Mouse (Mus musculus) urinary bladder, adult 18-20 months (tissue): ENCODE results near the gene Galns.
A peak's percentile ranks its signal among the peaks of the same experiment; 100 is the strongest.

ENCODE experiments used
- DNase-seq, 2 experiments: peaks; one replicate each; pipeline ENCODE4 v3.0.0; 2022; ENCODE audit warnings: low spot score in 2 of 2, mixed read lengths in 2 of 2

Galns gene

DNA sequence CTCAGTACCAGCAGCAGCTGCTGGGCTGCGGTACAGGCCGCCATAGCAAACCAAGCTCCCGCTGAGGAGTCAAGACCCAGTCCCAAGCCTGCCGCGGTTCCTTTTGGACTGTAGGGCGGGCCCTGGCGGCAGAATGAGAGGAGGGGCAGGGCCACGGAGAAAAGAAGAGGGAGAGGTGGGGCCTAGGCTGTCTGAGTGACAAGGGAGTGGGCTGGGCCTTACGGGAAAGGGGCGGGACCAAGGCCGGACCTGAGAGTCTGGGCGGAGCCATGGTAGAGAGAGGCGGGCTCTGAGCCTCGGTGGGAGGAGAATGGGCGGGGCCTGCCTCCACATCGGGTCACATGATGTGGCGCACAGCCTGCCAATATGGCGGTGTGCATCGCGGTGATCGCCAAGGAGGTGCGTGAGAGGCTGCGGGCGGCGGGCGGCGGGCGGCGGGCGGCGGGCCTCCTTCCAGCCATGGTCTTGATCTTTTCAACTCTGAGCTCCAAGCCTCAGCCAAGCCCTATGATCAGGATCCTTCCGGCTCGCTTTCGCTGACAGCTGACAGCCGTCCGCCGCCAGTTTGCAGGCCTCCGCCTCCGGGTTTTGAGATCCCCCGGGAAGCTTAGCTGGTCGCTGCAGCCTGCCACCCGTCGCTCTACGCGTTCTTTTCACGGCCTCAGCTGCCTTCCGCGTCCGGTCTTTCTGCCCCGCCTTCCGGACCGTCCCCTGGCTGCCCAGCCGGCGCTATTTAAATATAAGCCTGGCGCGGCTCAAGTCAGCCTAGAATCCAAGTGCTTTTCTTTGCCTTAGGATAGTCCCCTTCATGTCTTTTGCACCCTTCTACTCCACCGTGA is at the start of gene Galns, which contains the start of gene Trappc2l:
Gene Galns (minus strand): TSS at position 169 of the 839 bp plus-strand sequence.
Gene Trappc2l (plus strand): TSS at position 346 of the 839 bp plus-strand sequence.
- DNase-seq: peak; percentile 90 to 92

DNA sequence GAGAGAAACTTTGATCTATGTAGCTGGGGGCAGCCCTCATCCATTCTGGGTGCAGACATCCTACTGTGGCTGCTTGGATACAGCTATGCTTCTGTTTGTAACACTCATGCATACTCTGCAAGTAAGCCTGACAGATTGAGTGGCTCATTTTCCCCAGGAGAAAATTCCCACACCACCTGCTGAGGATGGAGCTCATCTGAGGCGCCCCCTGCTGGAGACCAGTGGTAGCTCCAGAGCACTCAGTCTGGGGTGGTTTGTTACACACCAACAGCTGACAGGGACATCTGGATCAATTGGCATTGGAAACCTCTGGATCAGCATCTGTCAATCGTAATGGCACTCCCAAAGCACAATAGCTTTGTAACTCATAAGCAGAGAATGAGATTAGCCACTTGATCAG is 48.8 kb upstream of the Galns start:
- no peak for DNase-seq

DNA sequence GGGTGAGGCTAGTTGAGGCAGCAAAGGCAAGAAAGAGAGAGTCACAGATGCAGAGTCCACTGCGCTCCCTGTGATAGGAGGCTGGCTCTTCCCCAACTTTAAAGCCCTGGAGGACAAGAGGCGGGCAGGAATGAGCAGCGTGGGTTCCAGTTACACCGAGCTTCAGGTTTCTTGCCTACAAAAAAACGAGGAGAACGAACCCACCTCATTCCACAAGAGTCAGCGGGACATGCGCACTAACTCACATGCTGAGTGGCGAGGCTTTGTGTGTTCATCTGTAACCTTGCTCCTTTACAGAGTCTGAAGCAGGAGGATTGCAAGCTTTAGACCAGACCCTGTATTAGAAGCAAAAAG is 47.5 kb upstream of the Galns start:
- no peak for DNase-seq

DNA sequence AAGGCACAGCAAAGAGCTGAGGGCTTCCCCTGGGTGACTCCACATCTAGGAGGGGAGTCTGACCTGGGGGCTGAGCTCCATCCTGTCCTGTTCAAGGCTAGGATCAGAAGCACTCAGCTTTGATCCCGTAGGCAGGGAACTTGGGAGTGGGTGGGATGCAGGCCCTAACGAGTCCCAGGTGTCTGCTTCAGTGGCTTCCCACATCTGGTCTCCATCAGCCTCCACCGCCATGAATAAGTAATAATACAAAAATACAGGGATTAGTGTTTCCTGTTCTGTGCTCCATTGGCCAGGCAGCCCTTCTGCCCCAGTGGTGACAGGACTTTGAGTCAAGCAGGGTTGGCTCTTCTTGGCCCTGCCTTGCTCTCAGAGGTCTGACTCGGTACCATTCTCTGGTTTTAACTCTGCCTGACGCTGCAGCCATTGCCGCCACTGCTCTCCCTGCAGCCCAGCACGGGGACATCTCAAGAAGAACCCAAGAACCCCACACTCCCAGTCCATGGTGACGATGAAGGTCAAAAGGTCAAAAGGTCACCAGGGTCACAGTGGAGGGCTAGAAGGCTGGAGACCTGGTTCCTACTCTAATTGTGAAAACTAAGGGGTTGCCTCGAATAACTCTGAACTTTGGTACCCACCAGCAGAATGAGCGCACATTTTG is 47.0 kb upstream of the Galns start:
- DNase-seq: no peak

DNA sequence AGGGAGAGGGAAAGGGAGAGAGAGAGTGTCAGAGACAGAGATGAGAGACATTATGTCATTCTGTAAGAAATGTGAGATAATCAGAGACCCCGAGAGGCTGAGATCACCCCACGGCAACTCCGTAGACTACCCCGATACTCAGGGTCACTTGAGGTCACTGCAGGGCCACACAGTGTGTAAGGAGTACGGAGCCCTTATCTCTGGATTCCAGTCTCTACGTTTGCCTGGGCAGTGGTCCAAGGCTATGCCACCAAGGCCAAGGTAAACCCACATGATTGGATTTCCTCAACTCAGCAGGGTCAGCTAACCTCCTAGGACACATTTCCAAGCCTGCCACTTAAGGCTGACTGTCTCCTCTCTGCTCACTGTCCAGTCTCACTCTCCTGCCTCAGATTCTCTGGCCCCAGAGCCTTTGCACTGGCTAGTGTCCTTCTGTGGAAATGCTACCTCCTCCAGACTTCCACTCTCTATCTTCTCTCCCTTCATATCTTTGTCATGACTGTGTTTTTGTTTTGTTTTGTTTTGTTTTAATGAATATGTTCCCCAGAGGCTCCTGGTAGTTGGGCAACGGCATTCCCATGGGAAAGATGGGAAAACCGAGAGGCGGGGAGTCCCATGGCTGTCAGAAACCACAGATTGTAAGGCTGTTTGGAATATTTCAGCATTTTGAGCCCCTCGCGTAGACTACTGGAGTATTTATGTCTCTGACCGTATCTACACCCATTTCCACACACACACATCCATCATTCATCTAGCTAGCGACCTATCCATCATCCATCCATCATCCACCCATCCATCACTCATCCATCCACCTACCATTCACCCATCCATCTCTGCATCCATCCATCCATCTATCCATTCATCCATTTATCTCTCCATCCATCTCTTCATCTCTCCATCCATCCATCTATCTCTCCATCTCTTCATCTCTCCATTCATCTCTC is 45.1 kb upstream of the Galns start:
- DNase-seq: no peak

DNA sequence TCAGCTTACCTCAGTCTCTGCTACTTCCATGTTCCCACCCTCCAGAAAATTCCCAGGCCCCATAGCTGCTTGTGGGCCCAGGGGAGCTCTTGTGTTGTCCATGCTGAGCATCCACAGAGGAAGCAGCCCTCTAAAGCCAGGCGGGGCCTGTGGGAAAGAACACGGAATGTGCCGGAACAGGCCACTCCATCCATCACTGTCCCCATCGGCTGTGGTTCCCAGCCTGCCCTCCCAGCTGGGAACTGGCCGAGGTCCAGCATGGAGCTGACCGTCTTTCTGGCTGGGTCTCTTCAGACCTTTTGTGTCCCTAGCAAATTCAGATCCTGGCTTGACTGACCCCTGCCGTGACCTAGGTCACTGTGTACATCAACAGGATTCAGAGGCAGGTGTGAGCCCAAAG is 43.5 kb upstream of the Galns start:
- DNase-seq: no peak

DNA sequence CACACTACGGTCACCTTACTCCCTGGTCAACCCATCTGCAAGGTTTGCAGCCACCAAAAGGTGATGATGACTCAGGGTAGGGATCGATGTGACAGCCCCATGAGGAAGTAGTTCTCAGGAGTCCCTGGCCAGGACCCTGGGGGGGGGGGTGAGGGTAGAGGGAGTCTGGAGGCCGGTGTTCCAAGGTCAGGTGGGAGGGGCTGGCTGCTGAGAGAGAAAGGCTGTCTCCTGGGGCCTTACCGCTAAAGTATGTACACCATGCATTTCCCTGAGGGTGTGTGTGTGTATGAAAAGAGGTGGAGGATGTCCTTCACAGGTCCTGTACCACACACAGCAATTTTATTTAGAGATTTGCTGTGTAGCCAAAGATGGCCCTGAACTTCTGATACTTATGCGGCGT is 41.4 kb upstream of the Galns start:
- DNase-seq: no peak

DNA sequence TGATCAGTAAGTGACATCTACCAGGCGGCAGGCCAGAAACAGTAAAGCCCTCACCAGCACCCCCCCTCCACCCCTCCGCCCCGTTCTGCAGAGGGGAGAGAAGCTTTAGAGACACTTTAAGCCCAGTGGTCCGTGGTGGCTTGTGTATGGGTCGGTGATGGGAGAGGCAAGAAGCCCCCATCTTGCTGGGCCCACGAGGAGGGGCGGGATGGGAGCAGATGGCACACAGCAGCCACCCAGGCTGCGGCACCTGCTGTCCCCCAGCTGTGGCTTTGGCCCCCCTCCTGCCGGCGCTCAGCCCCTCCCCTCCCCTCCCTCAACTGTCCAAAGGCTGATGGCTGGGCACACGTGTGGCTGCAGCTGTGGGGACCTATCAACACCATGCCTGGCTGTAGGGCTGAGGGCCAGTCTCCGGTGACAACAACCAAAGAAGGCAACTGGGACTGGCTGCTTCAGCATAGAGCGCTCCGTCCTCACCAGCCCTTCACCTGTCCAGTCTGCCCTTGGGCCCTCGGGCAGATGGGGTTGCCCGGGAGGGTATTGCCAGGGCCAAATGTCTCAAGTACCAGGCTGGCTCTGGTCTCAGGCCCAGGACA is 40.2 kb upstream of the Galns start:
- no peak for DNase-seq

DNA sequence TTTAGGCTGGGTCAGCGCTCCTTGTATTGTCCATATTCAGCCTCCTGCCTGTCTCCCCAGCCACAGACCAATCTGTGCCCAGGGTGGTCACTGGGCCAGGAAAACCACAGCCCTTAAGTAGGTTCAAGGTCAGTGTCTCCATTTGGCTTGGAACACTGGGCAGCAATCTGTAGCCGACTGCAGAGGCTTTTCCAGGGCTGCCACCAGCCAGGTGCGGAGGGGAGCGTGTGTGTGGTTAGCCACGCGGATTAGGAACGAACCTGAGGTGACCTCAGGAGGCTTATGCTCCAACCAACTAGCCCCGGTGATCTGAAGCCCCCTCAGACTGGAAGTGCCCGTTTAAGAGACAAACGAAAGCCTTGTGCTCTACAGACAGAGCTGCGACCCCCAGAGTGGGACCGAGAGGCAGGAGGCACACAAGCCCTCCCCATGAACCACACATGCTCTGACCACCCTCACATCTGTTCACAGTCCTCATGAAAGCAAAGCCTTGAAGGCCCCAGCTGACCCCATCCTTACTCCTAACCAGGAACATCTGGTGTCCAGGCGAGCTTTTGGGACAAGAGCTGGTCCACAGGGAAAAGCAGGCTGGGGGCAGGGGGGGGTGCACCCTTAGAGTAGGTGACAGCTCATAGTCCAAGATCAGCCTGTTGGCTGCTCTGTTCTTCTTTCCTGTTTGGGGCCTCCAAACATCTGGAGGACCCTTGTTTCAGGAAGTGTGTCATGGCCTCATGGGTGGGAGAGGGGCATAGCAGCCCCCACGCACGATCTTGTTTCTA is 37.1 kb upstream of the Galns start:
- no peak for DNase-seq

DNA sequence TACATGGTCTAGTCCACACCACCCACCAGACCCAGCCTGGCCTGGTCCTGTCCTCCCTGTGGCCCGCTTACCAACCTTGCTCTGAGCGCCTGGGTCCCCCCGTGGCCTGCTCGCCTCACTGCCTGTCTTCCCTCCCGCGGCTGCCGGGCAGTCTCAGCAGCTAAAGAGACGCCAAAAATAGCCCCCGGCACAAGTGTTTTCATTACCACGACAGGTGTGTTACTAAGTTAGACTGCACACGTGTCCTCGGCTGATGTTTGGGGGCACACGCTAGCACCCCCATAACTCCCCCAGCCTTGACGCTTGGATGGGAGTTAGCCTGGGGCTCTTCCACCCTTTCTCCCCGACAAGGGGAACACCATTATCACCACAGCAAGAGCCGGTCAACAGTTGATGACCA is 35.1 kb upstream of the Galns start:
- DNase-seq: no peak

DNA sequence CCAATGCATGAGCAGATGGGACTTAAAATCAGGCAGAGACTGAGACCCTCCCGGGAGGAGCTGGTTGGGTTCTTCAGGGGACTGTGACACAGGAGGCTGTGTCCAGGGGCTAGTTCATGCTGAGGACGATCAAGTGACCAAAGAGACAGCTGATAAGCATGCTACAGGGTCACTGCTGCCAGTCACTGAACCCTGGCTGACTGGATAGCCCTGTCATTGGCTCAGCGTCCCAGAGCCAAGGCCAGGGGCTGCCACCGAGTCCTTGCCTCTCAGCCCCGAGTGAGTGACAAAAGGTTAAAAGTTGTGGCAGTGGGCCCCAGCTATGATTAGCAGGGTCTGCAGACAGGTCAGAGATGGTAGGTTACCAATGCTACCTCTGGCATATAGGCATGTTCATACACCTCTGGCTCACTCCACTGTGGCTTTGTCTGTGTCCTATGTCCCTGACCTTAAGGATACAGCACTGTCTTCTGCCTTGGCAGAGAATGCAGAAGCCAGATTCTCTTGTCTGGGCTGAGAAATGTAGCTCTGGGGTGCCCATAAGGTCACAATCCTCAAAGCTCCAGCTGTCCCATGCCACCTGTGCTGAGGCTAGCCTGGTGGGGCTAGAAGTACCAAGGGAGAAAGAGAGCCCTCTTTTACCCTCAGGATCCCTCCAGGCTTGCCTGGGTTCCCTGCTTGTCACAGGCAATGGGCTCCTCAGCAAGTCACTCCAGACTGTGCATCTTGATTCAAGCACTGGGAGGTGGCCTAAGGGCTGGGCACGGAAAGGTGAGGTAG is 33.1 kb upstream of the Galns start:
- DNase-seq: no peak

DNA sequence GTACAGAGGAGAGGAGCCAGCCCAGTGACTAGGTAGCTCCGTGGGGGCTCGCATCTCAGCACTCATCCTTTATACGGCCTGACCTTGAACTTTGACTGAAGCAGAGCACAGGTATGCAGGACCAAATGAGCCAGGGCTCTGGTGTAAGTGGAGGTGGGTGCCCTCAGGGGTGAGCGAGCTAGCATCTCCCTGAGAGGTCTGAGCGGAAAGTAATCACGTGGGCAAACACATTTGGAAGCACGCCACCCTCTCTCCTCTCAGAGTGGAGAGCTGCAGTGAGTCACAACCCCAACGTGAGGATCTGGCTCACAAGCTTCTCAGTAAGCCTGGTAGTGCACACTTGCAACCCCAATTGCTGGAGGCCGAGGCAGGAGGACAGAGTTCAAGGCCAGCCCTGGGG is 30.8 kb upstream of the Galns start:
- no peak for DNase-seq

DNA sequence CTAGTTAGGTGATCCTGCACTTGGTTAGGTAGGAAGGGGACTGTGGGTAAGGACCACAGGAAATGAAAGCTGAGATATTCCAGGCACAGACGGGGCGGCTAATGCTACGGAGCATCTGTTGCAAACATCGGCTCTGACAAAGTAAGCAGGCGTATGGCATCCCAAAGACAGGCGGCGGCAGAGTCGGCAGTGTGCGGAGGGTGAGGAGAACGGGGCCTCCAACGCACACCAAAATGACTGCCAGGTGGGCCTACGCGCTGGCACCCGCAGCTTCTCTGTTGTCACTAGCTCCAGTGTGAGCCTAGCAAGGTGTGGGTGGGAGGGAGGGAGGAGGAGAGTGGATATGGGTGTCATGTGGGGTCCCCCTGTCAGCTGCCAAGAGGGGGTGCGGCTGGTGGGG is 30.1 kb upstream of the Galns start:
- no peak for DNase-seq

DNA sequence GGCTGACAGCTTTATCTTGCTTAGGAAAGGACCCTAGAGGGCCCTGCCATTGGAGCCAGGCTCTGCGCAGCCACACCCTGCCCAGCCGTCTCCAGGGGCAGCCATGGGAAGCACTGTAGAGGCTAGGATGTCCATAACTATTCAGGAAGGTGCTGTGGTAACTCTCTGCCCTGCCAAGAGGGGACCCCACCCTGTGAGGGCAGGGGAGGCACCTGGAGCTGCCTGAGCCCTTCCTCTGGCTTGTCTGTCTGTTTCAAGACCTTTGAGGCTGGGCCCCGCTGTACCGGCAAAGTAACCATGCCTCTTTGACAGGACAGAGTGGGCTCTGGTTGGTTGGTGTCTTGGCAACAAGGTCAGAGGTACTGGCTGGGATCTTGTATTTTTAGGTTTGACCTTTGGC is 29.6 kb upstream of the Galns start:
- DNase-seq: no peak

DNA sequence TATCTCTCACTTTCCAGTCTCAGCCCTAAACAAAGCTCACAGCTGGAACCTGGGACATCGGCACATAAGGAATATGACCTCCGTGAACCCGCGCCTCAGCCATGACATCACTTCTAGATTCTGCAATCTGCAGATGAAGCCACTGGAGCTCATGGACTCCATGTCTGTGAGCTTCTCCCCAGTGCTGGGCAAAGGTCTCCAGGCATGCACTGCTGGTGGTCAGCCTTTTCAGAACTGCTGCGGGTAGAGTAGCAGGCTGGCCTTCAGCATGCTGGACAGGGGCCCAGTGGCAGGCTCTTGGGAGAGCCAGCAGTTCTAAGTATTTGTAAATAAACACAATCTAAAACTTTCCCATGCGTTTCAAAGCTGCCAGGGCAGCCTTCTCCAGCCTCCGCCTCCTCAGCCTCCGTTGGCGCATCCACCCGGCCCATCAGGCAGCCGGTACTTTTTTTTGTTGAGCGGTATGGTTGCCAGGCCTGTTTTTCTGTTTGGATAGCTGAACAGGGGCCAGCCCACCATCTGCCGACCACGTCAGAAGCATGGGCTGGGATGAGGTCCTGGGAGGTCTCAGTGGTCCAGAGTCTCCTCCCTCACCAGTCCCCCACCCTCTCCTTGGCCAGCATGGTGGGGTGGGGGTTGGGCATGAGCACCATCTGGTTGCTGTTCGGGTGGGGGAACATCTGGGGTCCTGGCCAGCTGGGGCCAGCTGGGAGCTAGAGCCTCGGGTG is 28.4 kb upstream of the Galns start:
- DNase-seq: peak in 1 of 2 experiments; percentile 40

DNA sequence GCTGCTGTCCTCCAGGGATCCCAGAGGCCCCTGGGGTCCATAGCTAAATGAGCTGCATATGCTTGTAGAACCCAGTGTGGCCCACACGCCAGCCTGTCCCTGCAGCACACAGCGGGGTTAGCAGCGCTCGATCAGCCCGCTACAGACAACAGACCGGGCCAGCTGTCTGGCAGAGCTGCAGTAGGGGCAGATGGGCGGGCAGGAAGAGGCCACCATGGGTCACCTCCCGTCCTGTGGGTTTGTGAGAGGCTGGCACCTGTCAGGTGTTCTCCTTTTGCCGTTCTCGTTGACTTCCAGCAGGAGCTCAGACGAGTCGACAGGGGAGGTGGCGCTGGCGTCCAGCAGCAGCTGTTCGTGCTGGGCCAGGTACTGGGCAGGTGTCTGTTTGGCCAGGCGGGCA is 27.3 kb upstream of the Galns start:
- no peak for DNase-seq

DNA sequence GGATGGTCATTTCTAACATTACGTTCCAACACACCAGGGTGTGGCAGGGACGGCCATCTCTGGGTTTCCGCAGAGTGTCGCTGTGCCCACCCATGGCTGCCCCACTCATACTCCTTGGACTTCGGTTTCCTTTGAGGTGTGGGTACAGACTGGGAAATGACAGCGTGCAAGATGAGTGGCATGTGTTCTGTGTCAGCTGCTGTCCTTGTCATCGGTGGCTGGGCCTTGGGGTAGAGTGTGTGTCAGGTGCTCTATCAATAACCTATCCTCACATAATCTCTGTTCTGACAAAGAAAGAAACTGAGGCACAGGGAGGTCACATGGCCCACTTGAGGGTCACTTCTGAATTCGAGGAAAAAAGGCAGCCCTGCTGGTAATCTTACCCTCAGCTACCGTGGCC is 26.0 kb upstream of the Galns start:
- no peak for DNase-seq

DNA sequence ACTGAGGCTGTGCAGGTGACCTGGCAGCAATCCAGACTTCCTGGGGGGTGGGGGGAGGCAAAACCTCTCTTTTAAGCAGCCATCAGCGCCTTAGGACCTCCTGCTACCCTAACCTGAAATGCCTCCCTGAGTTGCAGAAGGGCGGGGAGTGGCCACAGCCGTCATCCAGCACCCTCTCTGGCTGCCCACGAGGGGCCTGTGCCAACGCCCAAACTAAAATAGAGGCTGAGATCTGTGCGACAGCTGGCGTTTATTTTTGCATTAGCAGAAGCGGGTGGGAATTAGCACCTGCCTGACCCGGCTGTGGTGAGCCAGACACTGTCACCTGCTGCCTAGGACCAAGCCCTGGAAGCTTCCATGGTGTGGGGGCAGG is 25.5 kb upstream of the Galns start:
- no peak for DNase-seq
